Mouse (Mus musculus) spleen, postnatal 10 days (tissue): ENCODE measurements around the gene Maoa.

Experiments
- DNase-seq, 2 experiments: peaks; one replicate each; pipeline ENCODE4 v3.0.0; 2021 to 2022; ENCODE audit warnings: low spot score in 2 of 2

Gene Maoa

GRCm38 (mm10) chrX:16619034-16619929, at the start of gene Maoa:
Gene Maoa, plus strand, starts transcription at chrX:16619698.
- peak; percentile 9 to 22 for DNase-seq

GRCm38 (mm10) chrX:16618225-16619033, 1.1 kb upstream of the Maoa start:
- DNase-seq = peak; percentile 64 to 87

- DNase-seq = no peak
These were observed 37.0 kb downstream of the Maoa start for GRCm38 (mm10) chrX:16656511-16656910.

GRCm38 (mm10) chrX:16706094-16706493, 86.6 kb downstream of the Maoa start:
- no peak for DNase-seq

- DNase-seq = no peak
These were observed 94.5 kb downstream of the Maoa start for GRCm38 (mm10) chrX:16714033-16714432.
